Comparison of ENCODE assay signal across 23 mouse cellular contexts in genomic region chr11:72692353-72692752, GRCm38 (mm10). TPM values are rescaled to one million over a fixed set of nuclear protein-coding genes. Genes with fewer than 3 reads are reported as not detected.
A peak's percentile ranks its signal among the peaks of the same experiment; 100 is the strongest.
DNase-seq lines count a peak whose midpoint lies in the region; ATAC-seq and TF ChIP-seq lines count a peak whose summit lies in the region.
"Had no signal": no experiment of that assay in that cellular context is flagged by ENCODE, and none has a peak within 500 bp of the region (broad histone marks: within the 10 kb centered on the region; RNA-seq: fewer than 3 reads in every experiment).

No protein-coding gene starts in this region.

- H3K9me3 ChIP-seq in kidney, embryonic 15.5 days (replicated peaks), result no peaks in the 10 kb centered on the region
- no peaks in the 10 kb centered on the region for H3K9me3 ChIP-seq in midbrain, embryonic 11.5 days (ENCODE audit: control insufficient read depth, low read length)
- H3K9me3 ChIP-seq in midbrain, embryonic 14.5 days (ENCODE audit: control insufficient read depth, low read length), result no peaks in the 10 kb centered on the region
- H3K9me3 ChIP-seq in liver, embryonic 14.5 days (ENCODE audit: control insufficient read depth, low read length), result no peaks in the 10 kb centered on the region
- no peaks in the 10 kb centered on the region for H3K9me3 ChIP-seq in forebrain, embryonic 14.5 days (replicated peaks; ENCODE audit: control insufficient read depth, low read length)
- H3K9me3 ChIP-seq: forebrain, embryonic 10.5 days; G1E; heart, embryonic 10.5 days; hindbrain, embryonic 10.5 days had no signal

- peaks cover 39% of the 10 kb centered on the region for H3K4me1 ChIP-seq in kidney, embryonic 15.5 days
- H3K4me1 ChIP-seq in midbrain, embryonic 11.5 days (ENCODE audit: control insufficient read depth, insufficient read depth, low read length), result peaks cover 16% of the 10 kb centered on the region
- peaks cover 12% of the 10 kb centered on the region for H3K4me1 ChIP-seq in midbrain, embryonic 14.5 days (ENCODE audit: control insufficient read depth, insufficient read depth, low read length)
- peaks cover 61 to 69% of the 10 kb centered on the region in 2 experiments for H3K4me1 ChIP-seq in liver, embryonic 14.5 days (replicated peaks; ENCODE audit: control insufficient read depth in 2 of 2, insufficient read depth in 2 of 2, low read length in 1 of 2)
- peaks cover 12% of the 10 kb centered on the region for H3K4me1 ChIP-seq in forebrain, embryonic 14.5 days (ENCODE audit: control insufficient read depth, insufficient read depth, low read length)

- no peak overlapping the region; the same call in 1 of the 2 replicates for H3K4me2 ChIP-seq in kidney, embryonic 15.5 days
- H3K4me2 ChIP-seq in midbrain, embryonic 11.5 days, result no peak overlapping the region
- no peak overlapping the region for H3K4me2 ChIP-seq in midbrain, embryonic 14.5 days (ENCODE audit: low read length)
- H3K4me2 ChIP-seq in liver, embryonic 14.5 days (ENCODE audit: low read depth), result peak overlapping the region; percentile 4
- no peak overlapping the region for H3K4me2 ChIP-seq in forebrain, embryonic 14.5 days (ENCODE audit: low read length)

- H3K9ac ChIP-seq in kidney, embryonic 15.5 days, result no peak overlapping the region
- H3K9ac ChIP-seq in midbrain, embryonic 11.5 days (ENCODE audit: low read length), result no peak overlapping the region
- H3K9ac ChIP-seq in midbrain, embryonic 14.5 days (replicated peaks; ENCODE audit: low read length), result no peak overlapping the region
- no peak overlapping the region for H3K9ac ChIP-seq in liver, embryonic 14.5 days (replicated peaks)
- no peak overlapping the region for H3K9ac ChIP-seq in forebrain, embryonic 14.5 days (ENCODE audit: low read length)
- H3K9ac ChIP-seq: forebrain, postnatal 0 days had no signal

- 84% methylated on average over 4 of the region's 4 CpGs for WGBS in kidney, embryonic 15.5 days
- WGBS in midbrain, embryonic 11.5 days, result 84% methylated on average over 4 of the region's 4 CpGs
- WGBS in midbrain, embryonic 14.5 days, result 80% methylated on average over 4 of the region's 4 CpGs
- WGBS in liver, embryonic 14.5 days (ENCODE audit: insufficient replicate concordance), result 84% methylated on average over 4 of the region's 4 CpGs
- 75% methylated on average over 4 of the region's 4 CpGs for WGBS in forebrain, embryonic 14.5 days

- intact Hi-C loops in left cerebral cortex, postnatal 36 days (cut with DNase I), result loop anchor here (5.0 kb wide), 1 partner anchor 85 kb away; the partner anchor contains the start of gene Ube2g1

- no peak for TF ChIP-seq EP300 in liver, embryonic 14.5 days (IDR thresholded peaks at IDR 0.05; ENCODE audit: low read depth)

- ATAC-seq in kidney, embryonic 15.5 days (replicated peaks; ENCODE audit: low FRiP score), result no peak
- ATAC-seq in midbrain, embryonic 11.5 days (ENCODE audit: low FRiP score), result no peak
- no peak for ATAC-seq in midbrain, embryonic 14.5 days (ENCODE audit: low FRiP score, low TSS enrichment)
- ATAC-seq in liver, embryonic 14.5 days (ENCODE audit: insufficient read depth), result no peak
- ATAC-seq in forebrain, embryonic 14.5 days, result no peak
- ATAC-seq: activated CD4-positive, CD25-positive, alpha-beta regulatory T cell, adult 4 months; forebrain, postnatal 0 days; hindbrain, postnatal 0 days; midbrain, embryonic 16.5 days had no signal

- 0 out of 2 replicates have a peak overlapping the region, but pooled peaks have one; percentile 6 for H3K27ac ChIP-seq in kidney, embryonic 15.5 days
- no peak overlapping the region for H3K27ac ChIP-seq in midbrain, embryonic 11.5 days (ENCODE audit: low read depth, low read length)
- H3K27ac ChIP-seq in midbrain, embryonic 14.5 days (replicated peaks; ENCODE audit: low read depth, low read length), result no peak overlapping the region
- H3K27ac ChIP-seq in liver, embryonic 14.5 days, result no peak overlapping the region
- no peak overlapping the region for H3K27ac ChIP-seq in forebrain, embryonic 14.5 days (ENCODE audit: low read depth, low read length)
- H3K27ac ChIP-seq: forebrain, embryonic 10.5 days; heart, embryonic 10.5 days; hindbrain, embryonic 10.5 days; hindbrain, postnatal 0 days had no signal

- peaks cover 3% of the 10 kb centered on the region for H3K36me3 ChIP-seq in kidney, embryonic 15.5 days
- no peaks in the 10 kb centered on the region; the same call in 1 of the 2 replicates for H3K36me3 ChIP-seq in midbrain, embryonic 11.5 days (ENCODE audit: control insufficient read depth, insufficient read depth, low read length)
- H3K36me3 ChIP-seq in midbrain, embryonic 14.5 days (ENCODE audit: control insufficient read depth, insufficient read depth, low read length), result no peaks in the 10 kb centered on the region
- no peaks in the 10 kb centered on the region for H3K36me3 ChIP-seq in liver, embryonic 14.5 days (replicated peaks; ENCODE audit: control insufficient read depth, insufficient read depth, low read depth)
- peaks cover 3% of the 10 kb centered on the region; the same call in 1 of the 2 replicates for H3K36me3 ChIP-seq in forebrain, embryonic 14.5 days (ENCODE audit: control insufficient read depth, insufficient read depth, low read length)

- no peaks in the 10 kb centered on the region for H3K27me3 ChIP-seq in kidney, embryonic 15.5 days
- no peaks in the 10 kb centered on the region for H3K27me3 ChIP-seq in midbrain, embryonic 11.5 days (ENCODE audit: control insufficient read depth, insufficient read depth, low read length)
- H3K27me3 ChIP-seq in midbrain, embryonic 14.5 days (ENCODE audit: control insufficient read depth, insufficient read depth, low read length), result no peaks in the 10 kb centered on the region
- no peaks in the 10 kb centered on the region for H3K27me3 ChIP-seq in liver, embryonic 14.5 days (ENCODE audit: control insufficient read depth, insufficient read depth, low read length)
- H3K27me3 ChIP-seq in forebrain, embryonic 14.5 days (replicated peaks; ENCODE audit: control insufficient read depth, insufficient read depth, low read length), result no peaks in the 10 kb centered on the region
- H3K27me3 ChIP-seq: CH12.LX had no signal

- no peak overlapping the region for H3K4me3 ChIP-seq in kidney, embryonic 15.5 days (replicated peaks)
- H3K4me3 ChIP-seq in midbrain, embryonic 11.5 days (ENCODE audit: low read depth, low read length), result no peak overlapping the region
- no peak overlapping the region for H3K4me3 ChIP-seq in midbrain, embryonic 14.5 days (replicated peaks; ENCODE audit: low read depth, low read length)
- no peak overlapping the region for H3K4me3 ChIP-seq in liver, embryonic 14.5 days (ENCODE audit: insufficient read depth in 1 of 2, low read depth in 2 of 2, low read length in 2 of 2)
- H3K4me3 ChIP-seq in forebrain, embryonic 14.5 days (ENCODE audit: low read depth, low read length), result no peak overlapping the region
- H3K4me3 ChIP-seq: forebrain, embryonic 10.5 days; heart, embryonic 10.5 days; hindbrain, embryonic 10.5 days had no signal

- DNase-seq in kidney, adult 9 months, result no peak
- peak; percentile 8 for DNase-seq in midbrain, embryonic 11.5 days (ENCODE audit: low spot score, missing footprints)
- no peak for DNase-seq in midbrain, embryonic 14.5 days
- DNase-seq in liver, embryonic 14.5 days (ENCODE audit: low read depth in 3 of 3, low spot score in 3 of 3), result no peak
- DNase-seq in forebrain, embryonic 14.5 days (ENCODE audit: low spot score), result no peak
- no peak for DNase-seq in left cerebral cortex, postnatal 36 days (ENCODE audit: low spot score in 2 of 2)
- DNase-seq: adrenal gland, adult 8-10 months; cerebellum, adult 18-20 months; cerebellum, postnatal 14 days; forebrain, postnatal 0 days; kidney, adult 11 months; kidney, postnatal 10 days; lung, adult 2 months; right cerebral cortex, adult 18-20 months had no signal

- TF ChIP-seq CTCF in liver, embryonic 14.5 days (IDR thresholded peaks at IDR 0.05; ENCODE audit: low read depth), result no peak

RNA-seq across cellular contexts. Expression of gene Ankfy1, which starts 2.5 kb away (rescaled TPM):
- polyA plus RNA-seq in kidney, embryonic 15.5 days (2015; fragmentation: Nextera tagmentation; extraction: Ambion mirVana), result 23.1 and 23.7 TPM in 2 replicates
- 28.7 and 33.0 TPM in 2 replicates for polyA plus RNA-seq in midbrain, embryonic 11.5 days (2014; fragmentation: Nextera tagmentation; extraction: Ambion mirVana)
- 26.7 and 40.0 TPM in 2 replicates for polyA plus RNA-seq in midbrain, embryonic 14.5 days (2014; fragmentation: Nextera tagmentation; extraction: Ambion mirVana)
- 9.4 and 10.5 TPM in 2 replicates for polyA plus RNA-seq in liver, embryonic 14.5 days (2012; rRNA removed)
- 11.9 and 14.6 TPM in 2 replicates for polyA plus RNA-seq in liver, embryonic 14.5 days (2014; fragmentation: Nextera tagmentation; extraction: Ambion mirVana)
- polyA plus RNA-seq in forebrain, embryonic 14.5 days (2014; fragmentation: Nextera tagmentation; extraction: Ambion mirVana), result 27.1 and 32.3 TPM in 2 replicates
- total RNA-seq in left cerebral cortex, postnatal 36 days (2021), result 10 to 100 TPM; 29.6 to 41.0 TPM
